Mouse (Mus musculus): ENCODE results near the gene Cd180.

Cd180 gene

GRCm38 (mm10) chr13:102783531-102784310 is 90.4 kb downstream of the Cd180 start:
- no peak for DNase-seq

GRCm38 (mm10) chr13:102786666-102787230 is 93.4 kb downstream of the Cd180 start:
- no peak for DNase-seq
